Mouse (Mus musculus) layer of hippocampus, adult 9-11 months (tissue): ENCODE data around the gene Sipa1l3.

Source experiments
- DNase-seq: peaks from one replicate; pipeline ENCODE4 v3.0.0; 2022

Gene Sipa1l3

DNA sequence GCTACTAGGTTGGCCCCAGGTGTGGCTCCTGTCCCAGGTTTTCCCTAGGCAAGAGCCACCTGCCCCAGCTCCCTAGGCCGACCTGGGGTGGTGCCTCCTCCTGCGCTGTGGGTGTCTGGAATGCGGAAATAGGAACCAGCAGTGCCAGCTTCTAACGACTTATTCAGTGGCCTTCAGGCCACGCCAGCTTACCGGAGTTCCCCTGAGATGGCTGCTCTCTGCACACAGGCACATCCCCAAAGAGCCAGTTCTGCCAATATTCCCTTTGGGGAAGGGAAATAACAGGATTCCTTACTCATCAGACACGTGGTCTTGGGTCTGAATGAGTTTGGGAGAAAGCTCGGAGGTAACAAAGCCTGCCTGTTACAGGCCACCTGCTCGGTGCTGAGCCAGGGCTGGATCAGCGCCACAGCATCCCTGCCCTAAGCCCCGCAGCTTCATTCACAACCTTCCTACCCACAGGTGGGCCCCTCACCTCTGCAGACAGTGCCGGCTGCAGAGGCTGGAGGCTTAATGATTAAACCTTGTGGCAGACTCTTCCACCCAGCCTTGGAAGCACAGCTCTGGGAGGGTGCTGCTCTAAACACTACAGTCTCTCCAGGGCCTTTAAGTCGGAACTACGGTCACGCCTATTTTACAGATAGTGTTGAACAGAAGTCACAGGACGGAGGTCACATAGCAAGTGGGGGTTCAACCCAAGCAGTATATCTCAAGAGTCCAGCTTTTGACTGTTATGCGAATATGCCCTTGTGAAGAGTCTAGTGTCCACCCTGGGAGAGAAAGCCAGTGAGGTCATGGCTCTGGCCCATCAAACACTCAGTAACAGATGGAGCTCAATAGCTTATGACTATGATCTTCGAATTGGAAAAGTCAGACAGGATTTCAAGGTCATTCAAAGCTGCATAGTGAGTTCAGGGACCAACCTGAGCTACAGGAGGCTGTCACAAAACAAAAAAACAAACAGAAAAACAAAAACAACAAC, 12.8 kb downstream of the Sipa1l3 start:
- DNase-seq: no peak

DNA sequence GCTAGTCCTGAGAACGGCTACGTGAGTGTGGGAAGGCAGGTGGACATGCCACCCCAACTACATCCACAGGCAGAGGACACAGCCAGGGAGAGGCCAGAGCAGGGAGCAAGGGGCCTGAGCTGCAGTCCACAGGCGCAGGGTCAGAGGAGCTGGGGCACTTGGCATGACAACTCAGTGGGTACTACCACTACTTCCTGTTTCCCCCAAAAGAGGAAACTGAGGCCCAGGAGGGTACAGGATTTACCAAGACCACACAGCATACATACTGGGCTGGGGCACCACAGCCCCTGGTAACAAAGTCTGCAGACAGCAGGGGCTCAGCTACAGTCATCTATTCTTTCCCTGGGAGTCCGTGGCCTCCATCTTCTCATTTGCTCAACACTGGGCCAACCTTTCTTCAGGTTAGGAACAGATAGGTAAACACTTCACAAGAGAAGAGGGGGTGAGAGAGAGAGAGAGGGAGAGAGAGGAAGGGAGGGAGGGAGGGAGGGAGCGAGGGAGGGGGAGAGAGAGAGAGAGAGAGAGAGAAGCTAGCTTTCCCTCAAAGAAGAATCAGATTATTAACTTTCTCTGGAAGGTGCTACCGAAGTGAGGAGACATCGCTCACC, 13.7 kb downstream of the Sipa1l3 start:
- no peak for DNase-seq

DNA sequence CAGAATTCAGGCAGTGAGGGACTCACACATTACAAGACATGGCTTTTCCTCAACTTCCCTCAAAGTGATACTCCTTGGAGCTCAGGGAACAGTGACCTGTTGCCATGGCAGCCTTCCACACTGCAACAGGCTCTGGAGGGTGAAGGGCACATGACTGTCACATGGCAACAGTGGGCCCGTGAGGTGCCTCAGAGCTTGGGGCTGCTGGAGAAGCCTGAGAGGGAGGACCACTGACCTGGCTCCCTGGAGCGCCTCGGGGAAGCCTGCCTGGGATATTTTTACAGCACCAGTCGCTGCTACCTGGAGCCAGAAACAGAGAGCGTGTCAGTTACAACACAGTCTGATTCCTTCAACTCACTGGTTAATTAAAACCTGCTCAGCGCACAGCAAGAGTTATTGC, 14.8 kb downstream of the Sipa1l3 start:
- no peak for DNase-seq

GRCm38 (mm10) chr7:29501214-29501613, 17.2 kb downstream of the Sipa1l3 start:
- no peak for DNase-seq

DNA sequence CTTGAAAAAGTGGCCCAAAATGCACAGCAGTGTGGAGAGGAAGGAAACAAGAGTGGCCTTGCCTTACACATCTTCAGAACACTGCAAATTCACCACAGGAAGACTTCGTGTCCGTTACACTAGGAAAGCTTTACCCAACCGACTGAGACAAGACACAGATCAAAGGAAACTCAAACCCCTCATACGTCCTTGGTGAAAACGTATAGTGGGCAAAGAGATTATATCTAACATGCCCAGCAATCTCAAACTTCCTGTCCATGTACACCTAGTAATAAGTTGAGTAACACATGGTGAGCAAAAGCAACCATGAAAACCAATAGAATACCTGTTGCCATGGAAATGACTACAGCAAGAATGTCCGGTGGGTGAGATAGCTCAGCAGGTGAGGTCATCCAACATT, 19.4 kb downstream of the Sipa1l3 start:
- DNase-seq: no peak

DNA sequence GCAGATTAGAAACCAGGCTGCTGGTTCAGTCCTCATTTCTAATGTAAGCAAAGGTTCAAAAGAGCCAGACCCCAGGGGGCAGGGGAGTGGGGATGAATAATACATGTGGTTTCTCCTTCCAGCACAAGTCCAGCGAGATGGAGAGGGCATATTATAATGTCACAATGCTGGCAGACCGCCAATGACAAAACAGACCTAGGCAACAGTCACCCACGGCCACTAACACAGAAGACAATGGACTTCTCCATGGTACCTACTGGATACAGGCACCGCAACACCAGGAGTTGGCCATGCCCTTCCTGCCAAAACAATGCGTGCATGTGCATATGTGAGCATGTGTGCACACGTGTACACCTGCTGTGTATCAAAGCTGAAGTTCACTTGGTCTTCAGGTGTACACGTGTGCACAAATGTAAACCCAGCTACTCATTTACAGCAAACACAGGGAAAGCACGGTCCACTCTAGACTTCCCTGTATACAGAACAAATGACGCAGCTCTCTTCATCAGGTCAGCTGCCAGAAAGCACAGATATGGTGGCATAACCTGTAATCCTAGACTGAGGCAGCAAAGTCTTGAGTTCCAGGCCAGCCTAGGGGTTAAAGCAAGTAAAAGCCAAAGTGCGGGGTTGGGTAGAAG, 21.4 kb downstream of the Sipa1l3 start:
- DNase-seq: no peak

DNA sequence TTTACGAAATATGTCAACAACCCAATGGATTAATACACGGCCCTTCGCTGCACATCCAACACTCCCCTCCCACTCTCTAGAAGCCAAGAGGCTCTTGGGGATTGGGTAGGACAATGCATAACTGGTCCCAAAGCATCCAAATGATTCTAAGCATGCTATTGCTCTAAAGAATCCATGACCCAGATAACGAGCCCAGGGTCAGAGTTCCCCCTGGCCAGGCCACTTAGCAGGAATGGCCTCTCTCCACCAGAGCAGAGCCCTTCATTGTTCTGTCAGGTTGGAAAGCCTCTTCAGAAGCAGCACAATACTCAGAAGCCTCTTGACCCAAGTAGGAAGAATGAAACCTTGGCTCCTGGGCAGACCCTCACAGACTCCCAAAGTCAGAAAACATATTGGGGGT, 22.1 kb downstream of the Sipa1l3 start:
- no peak for DNase-seq

DNA sequence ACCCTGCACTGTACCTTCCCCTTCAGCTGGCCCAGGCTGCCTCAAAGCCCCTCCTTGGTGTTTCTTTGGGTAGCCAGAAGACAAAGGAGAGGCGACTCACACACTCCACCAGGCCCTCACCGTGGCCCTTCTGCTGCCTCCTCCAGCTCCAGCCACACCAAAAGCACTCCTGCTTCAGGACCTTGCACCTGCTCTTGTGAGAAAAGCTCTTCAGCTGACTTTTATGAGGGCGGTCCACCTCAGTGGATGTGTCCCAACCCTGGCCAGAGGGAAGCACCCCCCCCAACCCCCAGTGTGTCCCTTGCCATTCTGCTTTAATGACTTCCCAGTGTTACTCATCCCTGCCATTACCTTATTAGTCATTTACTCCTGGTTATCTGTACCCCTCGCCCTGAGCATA, 22.6 kb downstream of the Sipa1l3 start:
- DNase-seq: no peak

- DNase-seq: no peak
Observed at GRCm38 (mm10) chr7:29494854-29495253, 23.6 kb downstream of the Sipa1l3 start.

DNA sequence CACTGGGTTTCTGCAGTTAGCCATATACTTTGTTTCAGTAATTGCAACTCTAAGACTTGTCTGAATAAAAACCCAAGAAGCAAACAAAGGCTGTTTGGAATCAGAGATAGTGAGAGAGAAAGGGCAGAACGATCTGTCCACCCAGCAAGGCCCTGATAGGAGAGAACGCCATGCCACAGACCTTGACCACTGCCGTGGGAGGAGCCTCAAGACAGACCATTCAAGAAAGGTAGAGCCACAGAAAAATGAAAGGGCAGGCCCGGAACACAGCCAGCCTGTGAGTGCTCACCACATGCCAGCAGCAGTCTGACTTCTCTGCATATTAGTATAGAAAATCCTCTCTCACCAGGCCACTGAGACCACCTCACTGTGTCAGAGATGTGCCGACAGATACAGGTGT, 24.4 kb downstream of the Sipa1l3 start:
- no peak for DNase-seq

DNA sequence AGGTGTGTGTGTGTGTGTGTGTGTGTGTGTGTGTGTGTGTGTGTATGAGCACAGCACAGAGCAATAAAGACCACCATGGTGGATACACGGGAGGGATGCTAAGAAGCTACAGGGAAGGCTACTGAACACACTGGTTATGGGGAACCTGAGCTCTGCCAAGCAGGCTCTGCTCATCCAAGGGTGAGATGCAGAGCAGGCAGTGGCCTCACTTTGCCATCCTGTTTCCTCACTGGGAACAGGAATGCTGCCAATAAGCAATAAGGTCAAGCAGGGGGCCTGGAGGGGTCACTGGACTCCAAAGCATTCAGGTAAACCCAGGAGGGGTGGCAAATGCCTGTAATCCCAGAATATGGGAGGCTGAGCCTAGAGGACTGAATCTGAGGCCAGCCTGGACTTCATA, 25.4 kb downstream of the Sipa1l3 start:
- no peak for DNase-seq

DNA sequence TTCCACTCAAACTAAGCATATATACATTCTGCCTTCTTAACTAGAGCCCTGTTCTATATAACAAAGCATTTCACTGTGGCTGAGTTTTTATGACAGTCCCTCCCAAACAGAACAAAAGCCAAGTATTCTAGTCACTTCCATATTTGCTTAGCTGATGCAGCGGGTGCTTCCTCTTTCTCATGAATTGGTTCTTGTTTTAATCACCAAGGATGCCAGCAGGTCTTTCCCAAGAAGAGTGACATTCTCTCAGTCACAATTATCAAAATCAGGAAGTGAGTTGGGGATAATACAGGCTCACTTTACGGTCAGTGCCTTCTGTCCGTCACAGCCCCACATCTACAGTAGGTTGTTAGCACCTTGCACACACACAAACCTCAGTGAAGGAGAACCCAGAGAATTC, 26.6 kb downstream of the Sipa1l3 start:
- no peak for DNase-seq

- DNase-seq: no peak
Observed at GRCm38 (mm10) chr7:29491471-29491755, 27.0 kb downstream of the Sipa1l3 start.

DNA sequence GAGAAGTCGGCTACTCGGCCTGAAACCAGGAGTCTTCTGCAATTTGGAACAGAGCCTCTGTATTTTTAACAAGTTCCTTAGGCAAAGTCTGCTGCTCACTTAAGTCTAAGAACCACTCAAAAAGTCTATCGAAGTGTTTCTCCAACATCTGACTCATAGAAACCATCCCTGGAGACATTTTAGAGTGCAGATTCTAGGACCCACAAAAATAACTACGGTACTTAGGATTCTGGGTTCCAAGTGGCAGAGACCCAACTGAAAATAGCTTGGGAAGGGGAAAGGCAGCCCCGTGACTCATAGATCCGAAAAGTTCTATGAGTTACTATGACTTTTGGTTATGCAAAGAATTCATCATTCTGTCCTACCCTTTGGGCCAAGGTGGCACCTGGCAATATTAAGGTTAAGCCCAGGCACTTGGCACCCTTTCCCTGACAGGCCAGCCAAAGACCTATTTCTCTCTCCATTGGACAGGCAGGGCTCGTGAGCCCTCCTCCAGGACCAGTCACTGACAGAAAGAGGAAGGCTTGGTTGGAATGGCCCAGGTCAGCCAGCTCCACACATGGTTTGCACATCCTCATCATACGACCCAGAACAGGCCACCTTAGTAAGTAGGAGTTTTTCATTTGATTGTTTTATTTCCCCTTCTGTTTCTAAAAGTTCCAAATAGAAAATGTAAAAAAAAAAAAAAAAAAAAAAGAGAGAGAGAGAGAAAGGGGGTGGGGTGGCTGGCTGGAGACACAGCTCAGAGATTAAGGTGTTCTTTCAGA, 27.6 kb downstream of the Sipa1l3 start:
- DNase-seq: no peak

DNA sequence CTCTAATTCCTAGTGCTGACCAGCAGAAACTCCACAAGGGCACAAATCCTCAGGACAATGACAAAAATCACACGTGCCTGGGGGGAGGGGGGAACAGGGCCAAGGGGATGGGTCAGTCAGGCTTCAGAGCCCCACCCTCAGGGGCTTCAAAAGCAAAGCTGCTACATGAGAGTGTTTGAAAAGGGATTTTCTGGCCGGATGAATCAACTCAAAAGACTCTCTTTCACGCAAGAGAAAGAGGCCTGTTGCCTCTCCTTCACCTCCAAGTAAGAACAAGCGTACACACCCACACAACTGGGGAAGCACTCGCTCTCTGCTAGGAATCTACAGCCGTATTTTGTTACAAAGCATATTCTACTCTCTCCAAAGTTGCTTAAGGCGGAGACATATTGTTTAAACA, 28.6 kb downstream of the Sipa1l3 start:
- DNase-seq: no peak

DNA sequence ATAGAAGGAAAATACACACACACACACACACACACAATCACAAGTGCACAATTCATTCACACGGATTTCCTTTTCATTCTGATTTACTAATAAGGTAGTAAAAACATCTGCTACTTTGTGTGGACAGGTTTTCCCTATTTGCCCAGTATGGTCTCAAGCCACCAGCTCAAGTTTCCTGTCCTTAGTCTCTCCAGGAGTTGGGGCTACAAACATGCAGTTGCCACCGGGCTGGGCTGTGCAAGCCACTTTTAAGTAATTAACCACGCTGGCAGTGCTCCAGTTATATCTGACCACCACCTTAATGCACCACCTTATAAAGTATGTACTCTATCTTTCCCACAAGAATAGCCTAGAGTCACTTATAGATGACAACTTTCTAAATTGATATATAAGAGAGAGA, 29.1 kb downstream of the Sipa1l3 start:
- no peak for DNase-seq

DNA sequence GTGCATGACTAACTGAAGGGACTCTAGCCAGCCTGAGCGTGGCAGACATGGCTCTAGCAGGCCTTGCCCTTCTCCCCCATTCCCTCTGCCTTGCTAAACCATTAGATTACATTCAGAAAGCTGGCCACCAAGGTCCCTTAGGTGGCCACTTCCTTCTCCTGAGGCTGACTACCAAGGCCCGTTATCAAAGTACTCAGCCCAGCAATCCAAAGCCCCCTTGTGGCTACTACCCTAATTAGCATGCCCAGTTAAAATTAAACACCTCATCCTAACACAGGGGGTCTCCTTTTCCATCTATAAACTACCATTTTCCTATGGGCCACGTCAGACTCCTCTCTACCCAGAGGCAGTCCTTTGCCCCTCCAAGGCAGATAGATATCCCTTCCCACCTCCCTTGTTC, 31.7 kb downstream of the Sipa1l3 start:
- no peak for DNase-seq

- no peak for DNase-seq
Observed at GRCm38 (mm10) chr7:29485721-29486120, 32.7 kb downstream of the Sipa1l3 start.

DNA sequence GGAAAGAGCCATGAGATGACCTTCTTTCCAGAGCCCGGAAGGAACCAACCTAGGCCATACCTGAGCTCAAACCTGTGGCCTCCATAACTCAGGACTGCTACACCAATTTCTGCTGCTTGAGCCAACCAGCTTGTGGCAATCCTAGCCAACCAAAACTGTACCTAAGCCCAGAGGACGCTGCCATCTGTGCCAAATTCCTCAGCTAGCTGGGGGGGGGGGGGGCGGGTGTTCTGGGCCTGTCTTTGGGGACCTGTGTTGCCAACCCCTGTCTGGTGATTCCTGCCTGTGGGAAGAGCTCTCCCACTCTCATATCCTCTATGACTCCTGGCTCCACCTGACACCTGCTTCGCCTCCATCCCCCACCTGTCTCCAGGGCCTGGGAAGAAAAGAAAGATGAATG, 34.9 kb downstream of the Sipa1l3 start:
- DNase-seq: no peak

GRCm38 (mm10) chr7:29481345-29482155, 36.9 kb downstream of the Sipa1l3 start:
- DNase-seq: no peak

- no peak for DNase-seq
Observed at GRCm38 (mm10) chr7:29480590-29481344, 37.7 kb downstream of the Sipa1l3 start.

DNA sequence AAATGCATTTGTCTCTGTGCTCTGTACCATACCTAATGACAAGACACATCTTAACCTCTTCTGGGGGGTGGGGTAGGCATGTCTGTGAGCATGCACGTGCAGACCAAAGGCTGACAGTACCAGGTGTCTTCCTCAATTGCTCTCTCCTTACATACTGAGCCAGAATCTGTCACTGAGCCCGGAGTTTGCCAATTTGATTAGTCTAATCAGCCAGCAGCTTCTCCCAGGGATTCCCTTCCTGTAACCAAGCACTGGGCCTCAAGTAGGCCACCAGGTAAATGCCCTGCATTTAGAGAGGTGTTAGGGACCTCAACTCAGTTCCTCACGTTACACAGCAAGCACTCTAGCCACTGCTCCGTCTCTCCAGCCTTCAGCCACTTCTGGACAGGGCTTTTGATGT, 38.3 kb downstream of the Sipa1l3 start:
- no peak for DNase-seq
